Mouse (Mus musculus) intestine, embryonic 16.5 days (tissue): ENCODE results near the gene Gm49405. TPM values are rescaled to one million over a fixed set of nuclear protein-coding genes. Genes with fewer than 3 reads are reported as not detected.

Source experiments
- ATAC-seq: fragments of 200-750 bp; cut with Nextera tagmentation; 2 replicates; pipeline ENCODE4 v1.8.0; 2017; ENCODE audit warnings: moderate TSS enrichment, moderate library complexity
- H3K27ac ChIP-seq: fragments of 300-500 bp; sonication (generic); 2 replicates; pipeline ENCODE4 v1.5.1; 2014; ENCODE audit warnings: mild to moderate bottlenecking, low read length
- H3K27me3 ChIP-seq: fragments of 300-500 bp; sonication (generic); replicated peaks from 2 replicates; pipeline ENCODE4 v1.6.1; 2014; ENCODE audit warnings: low read length, control low read depth, mixed read lengths; ENCODE audit not compliant: control insufficient read depth, insufficient read depth
- H3K36me3 ChIP-seq: fragments of 300-500 bp; sonication (generic); 2 replicates; pipeline ENCODE4 v1.6.1; 2014; ENCODE audit warnings: low read length, control low read depth; ENCODE audit not compliant: control insufficient read depth, insufficient read depth
- H3K4me1 ChIP-seq: fragments of 300-500 bp; sonication (generic); 2 replicates; pipeline ENCODE4 v1.6.1; 2014; ENCODE audit warnings: low read length, control low read depth, mixed read lengths; ENCODE audit not compliant: control insufficient read depth, insufficient read depth
- H3K4me2 ChIP-seq: fragments of 300-500 bp; sonication (generic); 2 replicates; pipeline ENCODE4 v1.6.1; 2014; ENCODE audit warnings: low read depth, low read length, control low read depth
- H3K4me3 ChIP-seq: fragments of 300-500 bp; sonication (generic); 2 replicates; pipeline ENCODE4 v1.5.1; 2014; ENCODE audit warnings: mild to moderate bottlenecking, low read length
- H3K9ac ChIP-seq: fragments of 300-500 bp; sonication (generic); 2 replicates; pipeline ENCODE4 v1.6.1; 2014; ENCODE audit warnings: low read depth, low read length
- H3K9me3 ChIP-seq: fragments of 300-500 bp; sonication (generic); 2 replicates; pipeline ENCODE4 v1.6.1; 2016; ENCODE audit warnings: low read length, control low read depth; ENCODE audit not compliant: control insufficient read depth
- WGBS: fragments of 180-500 bp; shearing (Covaris S2); extraction: QIAGEN DNeasy Blood & Tissue Kit; methylation state at CpG from one replicate; pipeline ENCODE4 v1.1.7; 2014; 5-methylcytosine and 5-hydroxymethylcytosine counted together
- polyA plus RNA-seq: library from polyadenylated mRNA; unstranded; fragments of >200 nt; fragmentation: Nextera tagmentation; extraction: Ambion mirVana; gene quantifications from 2 replicates; pipeline ENCODE4 v1.2.1, GENCODE M21; 2015

The Gm49405 gene
- polyA plus RNA-seq, 1 experiment from 2014 or later, result 2.4 TPM

DNA sequence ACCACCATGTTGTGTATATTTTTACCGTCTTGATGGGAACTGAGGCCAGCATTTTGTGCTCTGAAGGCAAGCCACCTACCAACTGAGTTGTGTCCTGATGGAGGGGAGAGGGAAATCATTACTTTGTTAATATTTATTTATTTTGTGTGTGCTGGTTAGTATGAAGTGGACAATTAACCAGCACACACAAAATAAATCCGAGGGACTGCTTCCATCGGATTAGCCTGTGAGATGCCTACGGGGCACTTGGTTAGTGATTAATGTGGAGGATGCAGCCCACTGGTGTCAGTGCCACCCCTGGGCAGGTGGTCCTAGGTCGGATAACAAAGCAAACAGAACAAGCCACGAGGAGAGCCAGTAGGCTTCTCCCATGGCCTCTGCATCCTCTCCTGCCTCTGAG is 5.5 kb upstream of the Gm49405 start:
- no peak for ATAC-seq
- Histone ChIP-seq H3K9me3 (no peaks in the 10 kb centered on the region), H3K4me3 (no peak overlapping the region), H3K27me3 (no peaks in the 10 kb centered on the region), H3K36me3 (no peaks in the 10 kb centered on the region), H3K4me1 (peaks cover 12% of the 10 kb centered on the region), H3K27ac (no peak overlapping the region), H3K9ac (no peak overlapping the region), H3K4me2 (no peak overlapping the region)
- 62% methylated on average over 6 of the region's 6 CpGs for WGBS

GRCm38 (mm10) chr19:3995505-3995904 is 4.9 kb upstream of the Gm49405 start:
- Histone ChIP-seq H3K4me1 (peaks cover 12% of the 10 kb centered on the region), H3K9me3 (no peaks in the 10 kb centered on the region), H3K27me3 (no peaks in the 10 kb centered on the region), H3K4me2 (no peak overlapping the region), H3K9ac (no peak overlapping the region), H3K36me3 (no peaks in the 10 kb centered on the region), H3K4me3 (no peak overlapping the region), H3K27ac (no peak overlapping the region)
- WGBS, result 71% methylated on average over 3 of the region's 3 CpGs
- ATAC-seq, result no peak

GRCm38 (mm10) chr19:3996106-3996505 is 4.3 kb upstream of the Gm49405 start:
- H3K4me2 ChIP-seq, result no peak overlapping the region
- ATAC-seq, result no peak
- no peak overlapping the region for H3K9ac ChIP-seq
- no peaks in the 10 kb centered on the region for H3K36me3 ChIP-seq
- no peak overlapping the region for H3K4me3 ChIP-seq
- WGBS, result 76% methylated on average over 7 of the region's 7 CpGs
- no peak overlapping the region for H3K27ac ChIP-seq
- H3K9me3 ChIP-seq, result no peaks in the 10 kb centered on the region
- peaks cover 14% of the 10 kb centered on the region for H3K4me1 ChIP-seq
- H3K27me3 ChIP-seq, result no peaks in the 10 kb centered on the region

- peaks cover 20% of the 10 kb centered on the region for H3K4me1 ChIP-seq
Observed at GRCm38 (mm10) chr19:3996747-3997146, 3.7 kb upstream of the Gm49405 start.

GRCm38 (mm10) chr19:3997231-3997630 is 3.2 kb upstream of the Gm49405 start:
- H3K4me3 ChIP-seq, result no peak overlapping the region
- H3K4me2 ChIP-seq, result no peak overlapping the region
- no peak for ATAC-seq
- no peak overlapping the region for H3K27ac ChIP-seq
- H3K4me1 ChIP-seq, result peaks cover 25% of the 10 kb centered on the region
- H3K27me3 ChIP-seq, result no peaks in the 10 kb centered on the region
- no peaks in the 10 kb centered on the region for H3K36me3 ChIP-seq
- H3K9ac ChIP-seq, result 0 out of 2 replicates have a peak overlapping the region, but pooled peaks have one; percentile 19
- H3K9me3 ChIP-seq, result no peaks in the 10 kb centered on the region
- 48% methylated on average over 8 of the region's 8 CpGs for WGBS

More at GRCm38 (mm10) chr19:3996747-3997146, 3.7 kb upstream of the Gm49405 start:
- Histone ChIP-seq H3K4me2 (no peak overlapping the region), H3K9ac (no peak overlapping the region), H3K36me3 (no peaks in the 10 kb centered on the region), H3K27me3 (no peaks in the 10 kb centered on the region), H3K9me3 (no peaks in the 10 kb centered on the region), H3K27ac (no peak overlapping the region), H3K4me3 (no peak overlapping the region)
- no peak for ATAC-seq
- WGBS, result 82% methylated on average over 8 of the region's 8 CpGs

DNA sequence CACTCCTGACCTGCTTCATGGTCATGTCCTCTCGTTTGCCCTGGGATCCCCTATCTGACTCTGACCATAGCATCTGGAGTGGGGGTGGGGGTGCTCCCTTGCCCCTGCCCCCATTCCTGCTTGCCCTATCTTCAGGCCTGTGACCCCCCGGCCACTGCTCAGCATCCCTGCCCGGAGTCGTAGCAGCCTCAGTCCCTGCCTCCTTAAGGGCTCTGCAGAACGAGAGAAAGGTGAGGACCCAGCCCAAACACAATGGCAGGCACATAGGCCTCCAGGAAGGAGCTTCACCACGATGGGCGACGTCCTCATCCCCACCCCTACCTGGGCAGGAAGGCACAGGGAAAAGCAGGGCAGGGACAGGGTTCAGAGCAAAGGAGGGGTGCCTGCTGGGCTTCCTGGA is 2.1 kb upstream of the Gm49405 start:
- Histone ChIP-seq H3K9ac (no peak overlapping the region), H3K4me1 (peaks cover 23% of the 10 kb centered on the region), H3K36me3 (no peaks in the 10 kb centered on the region), H3K27me3 (no peaks in the 10 kb centered on the region), H3K9me3 (no peaks in the 10 kb centered on the region), H3K4me2 (no peak overlapping the region), H3K4me3 (no peak overlapping the region), H3K27ac (no peak overlapping the region)
- no peak for ATAC-seq
- 76% methylated on average over 8 of the region's 8 CpGs for WGBS

- H3K27me3 ChIP-seq, result no peaks in the 10 kb centered on the region
- peak overlapping the region; percentile 95 for H3K9ac ChIP-seq
- no peak for ATAC-seq
- no peaks in the 10 kb centered on the region for H3K36me3 ChIP-seq
- H3K4me1 ChIP-seq, result peaks cover 23% of the 10 kb centered on the region
- WGBS, result 83% methylated on average over 9 of the region's 9 CpGs
- H3K4me2 ChIP-seq, result peak overlapping the region; percentile 96
- no peaks in the 10 kb centered on the region for H3K9me3 ChIP-seq
- H3K27ac ChIP-seq, result no peak overlapping the region
- no peak overlapping the region for H3K4me3 ChIP-seq
Observed at GRCm38 (mm10) chr19:3999121-3999730, 1.2 kb upstream of the Gm49405 start.

GRCm38 (mm10) chr19:4000949-4001525 is 611 bp downstream of the Gm49405 start:
- Histone ChIP-seq H3K4me1 (peaks cover 23% of the 10 kb centered on the region), H3K9me3 (no peaks in the 10 kb centered on the region), H3K27ac (peak overlapping the region; percentile 99), H3K4me3 (peak overlapping the region; percentile 85), H3K4me2 (peak overlapping the region; percentile 96), H3K27me3 (no peaks in the 10 kb centered on the region), H3K9ac (peak overlapping the region; percentile 95), H3K36me3 (no peaks in the 10 kb centered on the region)
- 16% methylated on average over 17 of the region's 17 CpGs for WGBS
- peak; percentile 11 for ATAC-seq

GRCm38 (mm10) chr19:4001752-4002151 is 1.3 kb downstream of the Gm49405 start:
- 76% methylated on average over 5 of the region's 5 CpGs for WGBS
- H3K4me2 ChIP-seq, result no peak overlapping the region
- ATAC-seq, result no peak
- no peak overlapping the region for H3K27ac ChIP-seq
- no peak overlapping the region for H3K4me3 ChIP-seq
- H3K4me1 ChIP-seq, result peaks cover 23% of the 10 kb centered on the region
- H3K27me3 ChIP-seq, result no peaks in the 10 kb centered on the region
- H3K9ac ChIP-seq, result peak overlapping the region; percentile 95
- H3K9me3 ChIP-seq, result no peaks in the 10 kb centered on the region
- H3K36me3 ChIP-seq, result no peaks in the 10 kb centered on the region
